ENCODE assay signal across 21 mouse cellular contexts in genomic region chr17:17492116-17492515, GRCm38 (mm10).
DNase-seq lines count a peak whose midpoint lies in the region; ATAC-seq and TF ChIP-seq lines count a peak whose summit lies in the region.
"Had no signal": no experiment of that assay in that cellular context is flagged by ENCODE, and none has a peak within 500 bp of the region (broad histone marks: within the 10 kb centered on the region; RNA-seq: fewer than 3 reads in every experiment).

No protein-coding gene starts in this region.

- TF ChIP-seq POLR2A in liver, adult 2 months (IDR thresholded peaks at IDR 0.05; ENCODE audit: extremely low read depth, insufficient read depth, low read length): no peak
- TF ChIP-seq POLR2A in lung, adult 2 months (IDR thresholded peaks at IDR 0.05; ENCODE audit: borderline replicate concordance, extremely low read depth, low read depth, low read length): no peak

- H3K4me1 ChIP-seq in hindbrain, embryonic 12.5 days: no peaks in the 10 kb centered on the region
- H3K4me1 ChIP-seq in hindbrain, embryonic 16.5 days (ENCODE audit: control insufficient read depth, insufficient read depth, low read depth, low read length): no peaks in the 10 kb centered on the region
- no peaks in the 10 kb centered on the region for H3K4me1 ChIP-seq in liver, adult 2 months (ENCODE audit: control insufficient read depth, insufficient read depth, low read length)
- H3K4me1 ChIP-seq in liver, postnatal 0 days (ENCODE audit: insufficient read depth): no peaks in the 10 kb centered on the region
- peaks cover 13% of the 10 kb centered on the region for H3K4me1 ChIP-seq in embryonic facial prominence, embryonic 13.5 days
- H3K4me1 ChIP-seq in lung, adult 2 months (ENCODE audit: control insufficient read depth, insufficient read depth, low read length): no peaks in the 10 kb centered on the region
- H3K4me1 ChIP-seq: forebrain, embryonic 12.5 days; midbrain, embryonic 13.5 days; neural tube, embryonic 13.5 days had no signal

- TF ChIP-seq CTCF in liver, adult 2 months (IDR thresholded peaks at IDR 0.05; ENCODE audit: low read depth, low read length): no peak
- no peak for TF ChIP-seq CTCF in liver, postnatal 0 days (IDR thresholded peaks at IDR 0.05; ENCODE audit: low read depth)
- TF ChIP-seq CTCF in lung, adult 2 months (IDR thresholded peaks at IDR 0.05; ENCODE audit: insufficient read depth, low read length): no peak

- H3K4me3 ChIP-seq in hindbrain, embryonic 12.5 days: no peak overlapping the region
- H3K4me3 ChIP-seq in hindbrain, embryonic 16.5 days (ENCODE audit: low read length): no peak overlapping the region
- no peak overlapping the region for H3K4me3 ChIP-seq in liver, adult 2 months (ENCODE audit: insufficient read depth, low read depth, low read length)
- no peak overlapping the region for H3K4me3 ChIP-seq in liver, postnatal 0 days (ENCODE audit: low read depth, low read length)
- H3K4me3 ChIP-seq in embryonic facial prominence, embryonic 13.5 days: no peak overlapping the region
- no peak overlapping the region for H3K4me3 ChIP-seq in lung, adult 2 months (replicated peaks; ENCODE audit: extremely low read depth, low read depth, low read length)
- H3K4me3 ChIP-seq: forebrain, embryonic 12.5 days; heart, embryonic 13.5 days; limb, embryonic 13.5 days; midbrain, embryonic 13.5 days; neural tube, embryonic 13.5 days had no signal

- no peaks in the 10 kb centered on the region for H3K36me3 ChIP-seq in hindbrain, embryonic 12.5 days
- H3K36me3 ChIP-seq in hindbrain, embryonic 16.5 days (ENCODE audit: control insufficient read depth, insufficient read depth, low read length): no peaks in the 10 kb centered on the region
- H3K36me3 ChIP-seq in liver, adult 2 months (ENCODE audit: control insufficient read depth, insufficient read depth, low read length): no peaks in the 10 kb centered on the region
- no peaks in the 10 kb centered on the region for H3K36me3 ChIP-seq in liver, postnatal 0 days (replicated peaks; ENCODE audit: insufficient read depth, low read length)
- H3K36me3 ChIP-seq in embryonic facial prominence, embryonic 13.5 days: no peaks in the 10 kb centered on the region
- H3K36me3 ChIP-seq: forebrain, embryonic 12.5 days; heart, embryonic 13.5 days; limb, embryonic 13.5 days; midbrain, embryonic 13.5 days; neural tube, embryonic 13.5 days had no signal

- TF ChIP-seq EP300 in liver, postnatal 0 days (IDR thresholded peaks at IDR 0.05; ENCODE audit: low read depth): no peak

- H3K9me3 ChIP-seq in hindbrain, embryonic 12.5 days (replicated peaks): no peaks in the 10 kb centered on the region
- H3K9me3 ChIP-seq in hindbrain, embryonic 16.5 days (ENCODE audit: control insufficient read depth, low read length): no peaks in the 10 kb centered on the region
- no peaks in the 10 kb centered on the region for H3K9me3 ChIP-seq in liver, postnatal 0 days (ENCODE audit: low read length)
- no peaks in the 10 kb centered on the region for H3K9me3 ChIP-seq in embryonic facial prominence, embryonic 13.5 days
- H3K9me3 ChIP-seq: forebrain, embryonic 12.5 days; heart, embryonic 13.5 days; limb, embryonic 13.5 days; midbrain, embryonic 13.5 days; neural tube, embryonic 13.5 days had no signal

- H3K4me2 ChIP-seq in hindbrain, embryonic 12.5 days (replicated peaks): no peak overlapping the region
- no peak overlapping the region for H3K4me2 ChIP-seq in hindbrain, embryonic 16.5 days (ENCODE audit: low read length)
- H3K4me2 ChIP-seq in liver, postnatal 0 days (ENCODE audit: low read depth, low read length): no peak overlapping the region
- no peak overlapping the region for H3K4me2 ChIP-seq in embryonic facial prominence, embryonic 13.5 days
- H3K4me2 ChIP-seq: forebrain, embryonic 12.5 days; midbrain, embryonic 13.5 days; neural tube, embryonic 13.5 days had no signal

- H3K27me3 ChIP-seq in hindbrain, embryonic 12.5 days: no peaks in the 10 kb centered on the region
- H3K27me3 ChIP-seq in hindbrain, embryonic 16.5 days (replicated peaks; ENCODE audit: control insufficient read depth, insufficient read depth, low read length): no peaks in the 10 kb centered on the region
- no peaks in the 10 kb centered on the region for H3K27me3 ChIP-seq in liver, adult 2 months (ENCODE audit: control insufficient read depth, insufficient read depth, low read length)
- no peaks in the 10 kb centered on the region for H3K27me3 ChIP-seq in liver, postnatal 0 days (ENCODE audit: insufficient read depth, low read length)
- no peaks in the 10 kb centered on the region for H3K27me3 ChIP-seq in embryonic facial prominence, embryonic 13.5 days
- H3K27me3 ChIP-seq: forebrain, embryonic 12.5 days; heart, embryonic 13.5 days; limb, embryonic 13.5 days; midbrain, embryonic 13.5 days; neural tube, embryonic 13.5 days had no signal

- H3K79me2 ChIP-seq in liver, adult 2 months (ENCODE audit: control insufficient read depth, insufficient read depth, low read length): no peaks in the 10 kb centered on the region

- 85% methylated on average over 8 of the region's 8 CpGs for whole genome bisulfite sequencing in hindbrain, embryonic 12.5 days
- 91% methylated on average over 8 of the region's 8 CpGs for WGBS in hindbrain, embryonic 16.5 days
- WGBS in liver, adult 2 months: 90% methylated on average over 8 of the region's 8 CpGs
- 86% methylated on average over 8 of the region's 8 CpGs for WGBS in liver, postnatal 0 days (ENCODE audit: insufficient replicate concordance)
- whole genome bisulfite sequencing in embryonic facial prominence, embryonic 13.5 days: 62% methylated on average over 8 of the region's 8 CpGs
- 87% methylated on average over 8 of the region's 8 CpGs for WGBS in lung, adult 2 months

- peak; percentile 10 for DNase-seq in liver, adult 2 months (ENCODE audit: extremely low read depth, low read depth, low spot score)
- no peak for DNase-seq in liver, postnatal 0 days
- no peak for DNase-seq in lung, adult 2 months
- no peak for DNase-seq in Muller cell, postnatal 12 days (ENCODE audit: inconsistent ontology term)
- DNase-seq: adrenal gland, adult 8-10 months; cerebellum, adult 11 months; cerebellum, postnatal 10 days; gastrocnemius, postnatal 14 days; heart, adult 18-20 months; right cerebral cortex, adult 18-20 months; thymus, postnatal 14 days had no signal

- H3K27ac ChIP-seq in hindbrain, embryonic 12.5 days: 0 out of 2 replicates have a peak overlapping the region, but pooled peaks have one; percentile 23
- H3K27ac ChIP-seq in hindbrain, embryonic 16.5 days (ENCODE audit: low read depth, low read length): no peak overlapping the region
- no peak overlapping the region for H3K27ac ChIP-seq in liver, adult 2 months (replicated peaks; ENCODE audit: insufficient read depth, low read depth, low read length)
- H3K27ac ChIP-seq in liver, postnatal 0 days (ENCODE audit: low read depth): no peak overlapping the region
- 0 out of 2 replicates have a peak overlapping the region, but pooled peaks have one; percentile 13 for H3K27ac ChIP-seq in embryonic facial prominence, embryonic 13.5 days
- H3K27ac ChIP-seq: forebrain, embryonic 12.5 days; heart, embryonic 13.5 days; liver, embryonic 14.5 days; midbrain, embryonic 13.5 days; neural tube, embryonic 13.5 days had no signal

- ATAC-seq in hindbrain, embryonic 12.5 days (ENCODE audit: low FRiP score): no peak
- no peak for ATAC-seq in hindbrain, embryonic 16.5 days
- ATAC-seq in liver, postnatal 0 days: no peak
- ATAC-seq in embryonic facial prominence, embryonic 13.5 days (ENCODE audit: insufficient number of reproducible peaks, insufficient read depth, low FRiP score, low TSS enrichment, low read depth): no peak
- ATAC-seq: lung, postnatal 0 days; midbrain, embryonic 13.5 days had no signal

- no peak overlapping the region for H3K9ac ChIP-seq in hindbrain, embryonic 12.5 days
- H3K9ac ChIP-seq in hindbrain, embryonic 16.5 days (ENCODE audit: low read depth, low read length): no peak overlapping the region
- no peak overlapping the region for H3K9ac ChIP-seq in liver, adult 2 months (ENCODE audit: low read depth, low read length)
- H3K9ac ChIP-seq in liver, postnatal 0 days (replicated peaks): no peak overlapping the region
- no peak overlapping the region for H3K9ac ChIP-seq in embryonic facial prominence, embryonic 13.5 days
- H3K9ac ChIP-seq: forebrain, embryonic 12.5 days; heart, embryonic 13.5 days; limb, embryonic 13.5 days; liver, embryonic 14.5 days; midbrain, embryonic 13.5 days; neural tube, embryonic 13.5 days had no signal

Comparison
In these comparisons a context has a peak if more than half of its experiments do, and no peak if none do; other contexts are left out.
1. H3K27ac ChIP-seq: peak in hindbrain, embryonic 12.5 days (single experiment) and embryonic facial prominence, embryonic 13.5 days (single experiment); none in hindbrain, embryonic 16.5 days (single experiment), liver, adult 2 months (single experiment) and liver, postnatal 0 days (single experiment).